Mouse (Mus musculus): ENCODE results near the gene Svbp. TPM values are rescaled to one million over a fixed set of nuclear protein-coding genes. Genes with fewer than 3 reads are reported as not detected.
A peak's percentile ranks its signal among the peaks of the same experiment; 100 is the strongest.

Gene Svbp
- polyA plus RNA-seq, 1 experiment: 26.4 TPM

DNA sequence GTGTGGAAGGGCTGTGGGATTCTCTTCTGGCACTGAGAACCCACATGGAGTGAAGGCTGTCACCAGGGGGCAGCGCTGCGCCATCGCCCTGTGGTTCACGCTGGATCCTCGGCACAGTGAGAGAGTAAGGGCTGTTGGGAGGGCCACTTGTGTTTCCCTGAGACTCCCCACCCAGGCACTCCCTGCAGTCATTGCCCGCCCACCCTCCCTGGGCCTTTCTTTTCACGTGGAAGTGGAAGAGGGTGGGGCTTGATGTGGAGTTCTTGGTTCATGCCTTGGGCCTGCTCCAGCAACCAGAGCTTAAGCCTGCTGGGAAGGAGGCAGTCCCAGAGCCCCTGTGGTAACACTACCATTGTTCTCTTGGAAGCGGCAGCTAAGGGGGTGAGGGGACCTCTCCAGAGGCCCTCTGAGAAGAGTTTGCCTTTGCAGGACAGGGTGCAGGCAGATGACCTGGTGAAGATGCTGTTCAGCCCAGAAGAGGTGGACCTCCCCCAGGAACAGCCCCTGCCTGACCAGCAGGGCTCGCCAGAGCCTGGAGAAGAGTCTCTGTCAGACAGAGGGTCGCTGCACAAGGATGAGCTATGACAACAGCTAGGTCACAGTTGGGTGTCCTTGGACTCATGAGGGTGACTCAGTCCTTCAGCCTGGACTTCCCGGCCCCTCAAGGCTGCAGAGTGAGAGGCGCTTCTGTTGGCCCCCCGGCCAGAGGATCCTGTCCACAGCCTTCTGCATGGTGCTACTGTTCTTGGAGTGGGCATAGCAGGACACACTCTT lies 52.5 kb downstream of the Svbp start:
- no peak overlapping the region for H3K4me3 ChIP-seq (replicated peaks; ENCODE audit: insufficient read depth, low read depth, low read length)
- no peak overlapping the region for H3K27ac ChIP-seq (ENCODE audit: insufficient read depth, low read length)
- peaks cover 19% of the 10 kb centered on the region for H3K4me1 ChIP-seq (ENCODE audit: control insufficient read depth, insufficient read depth, low read length)
- DNase-seq: peak; percentile 27 to 51
- WGBS: 54% methylated on average over 13 of the region's 13 CpGs
- no peaks in the 10 kb centered on the region for H3K27me3 ChIP-seq (ENCODE audit: control insufficient read depth, insufficient read depth, low read length)
- TF ChIP-seq POLR2A (IDR thresholded peaks at IDR 0.05; ENCODE audit: borderline replicate concordance, insufficient read depth, low read length): no peak
- TF ChIP-seq CTCF (IDR thresholded peaks at IDR 0.05; ENCODE audit: borderline replicate concordance, insufficient read depth, low read depth, low read length): peak; percentile 64

DNA sequence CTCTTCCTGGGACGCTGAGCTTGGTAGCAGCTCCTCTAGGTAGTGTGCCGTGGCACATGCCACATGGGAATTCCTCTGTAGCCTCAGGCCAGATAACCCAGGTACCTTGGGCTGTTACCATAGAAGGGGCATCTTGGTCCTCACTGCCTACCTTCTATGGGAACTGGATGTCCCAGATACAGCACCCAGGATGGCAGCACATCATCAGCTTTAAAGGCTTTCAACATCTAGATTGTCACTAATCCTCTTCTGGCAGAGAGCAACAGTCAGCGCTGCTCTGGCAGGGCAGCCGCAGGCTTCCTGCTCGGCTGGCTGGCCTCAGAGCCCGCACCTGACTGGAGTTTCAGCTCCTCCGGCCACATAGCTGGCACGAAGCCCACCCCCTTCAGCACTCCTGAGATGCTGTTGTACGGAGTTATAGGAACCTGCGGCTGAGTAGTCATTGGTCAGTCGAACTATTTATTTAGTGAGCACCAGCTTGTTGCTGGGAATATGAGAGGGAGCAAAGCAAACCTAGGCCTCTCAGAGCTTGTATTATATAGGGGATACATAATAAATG lies 53.4 kb downstream of the Svbp start:
- no peaks in the 10 kb centered on the region for H3K27me3 ChIP-seq (ENCODE audit: control insufficient read depth, insufficient read depth, low read length)
- WGBS: 37% methylated on average over 11 of the region's 11 CpGs
- no peak overlapping the region for H3K4me3 ChIP-seq (replicated peaks; ENCODE audit: insufficient read depth, low read depth, low read length)
- no peak overlapping the region for H3K27ac ChIP-seq (ENCODE audit: insufficient read depth, low read length)
- no peak for DNase-seq
- TF ChIP-seq CTCF (IDR thresholded peaks at IDR 0.05; ENCODE audit: borderline replicate concordance, insufficient read depth, low read depth, low read length) (no peak), POLR2A (IDR thresholded peaks at IDR 0.05; ENCODE audit: borderline replicate concordance, insufficient read depth, low read length) (no peak)
- H3K4me1 ChIP-seq (ENCODE audit: control insufficient read depth, insufficient read depth, low read length): peaks cover 19% of the 10 kb centered on the region

Other genes starting within 250 kb of the Svbp start
- gene Lao1, start 233.7 kb upstream of the Svbp start, polyA plus RNA-seq (2012; rRNA removed): 0.13 and 0.16 TPM in 2 replicates
- 121 and 125 TPM in 2 replicates for gene Slc2a1, start 86.6 kb upstream of the Svbp start, polyA plus RNA-seq (2012; rRNA removed)
- gene Zfp691, start 21.1 kb upstream of the Svbp start, polyA plus RNA-seq (2012; rRNA removed): 6.4 and 10.0 TPM in 2 replicates
- 0.22 and 0.28 TPM in 2 replicates for gene Ermap, start 5.3 kb upstream of the Svbp start, polyA plus RNA-seq (2012; rRNA removed)
- gene Tmem269, start 22.9 kb downstream of the Svbp start, polyA plus RNA-seq (2012; rRNA removed): 0.82 and 0.92 TPM in 2 replicates
- 10.7 and 11.9 TPM in 2 replicates for gene AU022252, start 37.4 kb downstream of the Svbp start, polyA plus RNA-seq (2012; rRNA removed)
- gene P3h1, start 37.6 kb downstream of the Svbp start, polyA plus RNA-seq (2012; rRNA removed): 12.3 and 14.7 TPM in 2 replicates
- 0.20 and 0.32 TPM in 2 replicates for gene Cldn19, start 60.1 kb downstream of the Svbp start, polyA plus RNA-seq (2012; rRNA removed)
- 182 and 189 TPM in 2 replicates for gene Ybx1, start 99.3 kb downstream of the Svbp start, polyA plus RNA-seq (2012; rRNA removed)
- gene Ppih, start 125.2 kb downstream of the Svbp start, polyA plus RNA-seq (2012; rRNA removed): 26.3 and 26.5 TPM in 2 replicates
- gene Ccdc30, start 220.2 kb downstream of the Svbp start, polyA plus RNA-seq (2012; rRNA removed): 8.8 and 9.7 TPM in 2 replicates
- 14.1 and 16.1 TPM in 2 replicates for gene Ppcs, start 227.1 kb downstream of the Svbp start, polyA plus RNA-seq (2012; rRNA removed)
- 0.64 and 0.81 TPM in 2 replicates for gene Zmynd12, start 227.5 kb downstream of the Svbp start, polyA plus RNA-seq (2012; rRNA removed)

Data from cerebellum, adult 2 months (tissue).